Mouse (Mus musculus) brain, embryonic 14.5 days (tissue): ENCODE results near the gene Tsc22d2. TPM values are rescaled to one million over a fixed set of nuclear protein-coding genes. Genes with fewer than 3 reads are reported as not detected.

Source experiments
- DNase-seq: peaks from one replicate; pipeline ENCODE4 v3.0.0-alpha.2; 2011; ENCODE audit warnings: low read depth
- CTCF ChIP-seq: fragments of 200-500 bp; IDR thresholded peaks from 2 replicates; pipeline ENCODE4 v1.5.1; 2012; ENCODE audit warnings: inconsistent platforms, mild to moderate bottlenecking, moderate library complexity, borderline replicate concordance; ENCODE audit not compliant: insufficient read depth, insufficient read length; ENCODE audit errors: extremely low read depth
- POLR2A ChIP-seq: fragments of 200-500 bp; IDR thresholded peaks from 2 replicates; pipeline ENCODE4 v1.6.1; 2012; ENCODE audit warnings: mild to moderate bottlenecking, inconsistent platforms, borderline replicate concordance; ENCODE audit not compliant: poor library complexity, insufficient read depth, insufficient read length, severe bottlenecking; ENCODE audit errors: extremely low read depth
- polyA plus RNA-seq: library from polyadenylated mRNA; depleted of rRNA; stranded (reverse); fragments of >200 nt; gene quantifications from 2 replicates; pipeline ENCODE4 v1.2.3, GENCODE M21; 2012; rRNA removed

Tsc22d2 gene
- polyA plus RNA-seq, 1 experiment = 19.6 TPM

DNA sequence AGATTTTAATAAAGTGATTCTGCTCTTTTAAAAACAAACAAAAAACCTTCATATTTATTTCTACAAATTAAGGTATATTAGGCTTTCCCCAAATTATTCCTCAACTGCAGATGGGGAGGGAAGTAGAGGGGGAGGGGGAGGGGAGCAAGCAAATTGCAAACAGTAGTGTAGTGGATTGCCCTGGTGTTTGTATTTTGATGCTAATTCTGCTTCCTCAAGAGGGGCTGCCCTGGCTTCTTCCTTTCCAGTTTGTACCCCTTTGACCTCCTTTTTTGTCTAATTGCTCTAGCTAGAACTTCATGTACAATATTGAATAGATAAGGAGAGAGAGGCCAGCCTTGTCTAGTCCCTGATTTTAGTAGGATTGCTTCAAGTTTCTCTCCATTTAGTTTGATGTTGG, 90.2 kb downstream of the Tsc22d2 start:
- no peak for DNase-seq
- TF ChIP-seq CTCF (no peak), POLR2A (no peak)

DNA sequence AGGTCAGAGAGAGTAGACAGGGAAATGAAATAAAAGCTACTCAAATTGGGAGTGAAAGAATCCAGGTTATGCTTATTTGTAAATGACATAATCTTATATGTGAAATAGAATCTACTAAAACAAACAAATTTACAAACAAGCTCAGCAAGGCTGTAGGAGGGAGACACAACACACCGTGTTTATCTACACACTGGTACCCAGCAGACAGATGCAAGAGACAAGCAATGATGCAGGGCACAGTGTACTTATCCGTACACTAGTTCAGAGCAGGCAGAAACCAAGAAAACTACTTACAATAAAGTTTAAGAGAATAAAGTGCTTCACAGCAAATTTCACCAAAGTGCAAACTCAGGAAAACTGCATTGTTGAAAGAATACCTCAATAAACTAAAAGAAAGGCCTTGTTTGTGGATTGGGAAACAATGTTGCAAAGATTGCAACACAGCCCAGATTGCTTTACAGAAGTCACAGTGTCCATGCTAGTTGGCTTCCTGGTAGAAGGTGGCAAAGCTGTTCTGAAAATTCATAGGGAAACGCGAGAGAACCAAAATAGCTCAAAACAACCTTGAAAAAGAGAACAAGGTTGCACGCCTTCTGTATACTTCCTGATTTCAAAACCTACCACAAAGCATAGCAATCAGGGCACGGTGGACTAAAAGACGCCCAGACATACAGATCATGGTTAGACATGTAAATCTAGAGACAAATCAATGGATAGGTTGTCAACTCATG, 93.7 kb downstream of the Tsc22d2 start:
- DNase-seq = no peak
- TF ChIP-seq CTCF (no peak), POLR2A (no peak)

DNA sequence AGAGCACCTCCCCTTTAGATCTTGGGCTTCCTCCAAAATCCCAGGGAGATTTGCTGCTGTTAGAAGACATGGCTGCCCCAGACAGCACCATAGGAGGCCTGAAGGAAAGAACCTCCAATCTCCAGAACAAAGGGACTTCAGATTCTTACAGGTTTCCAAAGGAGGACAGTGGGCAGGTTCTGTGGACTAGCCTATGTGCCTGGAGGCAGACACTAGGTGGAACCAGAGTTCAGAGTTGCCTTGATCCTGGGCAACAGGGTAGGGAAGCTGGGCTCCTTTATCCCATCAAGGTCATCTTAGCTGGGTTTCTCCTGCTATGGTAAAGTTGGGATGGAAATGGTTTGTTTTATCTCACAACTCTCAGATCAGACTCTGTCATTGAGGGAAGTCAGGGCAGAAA, 97.1 kb downstream of the Tsc22d2 start:
- no peak for DNase-seq
- TF ChIP-seq CTCF (0 out of 2 replicates have a peak, but pooled peaks have one; percentile 5), POLR2A (no peak)

DNA sequence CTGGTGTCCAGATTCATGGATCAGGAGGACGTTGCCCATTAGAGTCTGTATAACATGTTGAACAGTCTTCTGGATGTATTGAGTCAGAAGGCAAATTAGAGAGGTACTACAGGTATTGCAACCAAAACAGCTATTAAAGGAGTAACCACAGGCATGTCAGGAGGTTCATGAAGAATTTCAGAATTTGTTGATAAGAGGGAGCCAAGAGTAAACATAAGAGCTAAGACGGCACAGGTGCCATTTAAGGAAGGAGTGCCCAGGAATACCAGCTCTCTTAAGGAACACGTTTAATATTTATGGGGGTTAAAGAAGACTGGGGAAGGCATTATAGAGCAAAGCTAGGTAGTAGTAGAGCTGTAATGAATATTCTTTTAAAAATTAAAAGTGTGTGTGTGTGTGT, 98.2 kb downstream of the Tsc22d2 start:
- no peak for DNase-seq
- TF ChIP-seq CTCF = no peak
- TF ChIP-seq POLR2A = no peak

DNA sequence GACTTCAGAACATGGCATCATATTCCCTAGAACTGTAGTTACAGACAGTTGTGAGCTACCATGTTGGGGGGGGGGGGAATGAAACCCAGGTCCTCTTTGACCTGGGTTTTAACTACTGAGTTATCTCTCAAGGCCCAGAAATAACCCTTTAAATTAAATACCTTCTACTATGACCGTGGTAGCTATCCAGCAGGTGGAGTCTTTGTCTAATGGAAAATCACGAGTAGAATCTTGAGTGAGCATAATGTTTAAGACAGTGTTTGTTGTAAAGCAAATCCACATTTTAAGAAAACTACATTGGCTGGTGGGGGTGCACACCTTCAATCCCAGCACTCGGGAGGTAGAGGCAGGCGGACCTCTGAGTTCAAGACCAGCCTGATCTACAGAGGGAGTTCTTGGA, 99.0 kb downstream of the Tsc22d2 start:
- no peak for DNase-seq
- TF ChIP-seq CTCF = no peak
- no peak for TF ChIP-seq POLR2A

DNA sequence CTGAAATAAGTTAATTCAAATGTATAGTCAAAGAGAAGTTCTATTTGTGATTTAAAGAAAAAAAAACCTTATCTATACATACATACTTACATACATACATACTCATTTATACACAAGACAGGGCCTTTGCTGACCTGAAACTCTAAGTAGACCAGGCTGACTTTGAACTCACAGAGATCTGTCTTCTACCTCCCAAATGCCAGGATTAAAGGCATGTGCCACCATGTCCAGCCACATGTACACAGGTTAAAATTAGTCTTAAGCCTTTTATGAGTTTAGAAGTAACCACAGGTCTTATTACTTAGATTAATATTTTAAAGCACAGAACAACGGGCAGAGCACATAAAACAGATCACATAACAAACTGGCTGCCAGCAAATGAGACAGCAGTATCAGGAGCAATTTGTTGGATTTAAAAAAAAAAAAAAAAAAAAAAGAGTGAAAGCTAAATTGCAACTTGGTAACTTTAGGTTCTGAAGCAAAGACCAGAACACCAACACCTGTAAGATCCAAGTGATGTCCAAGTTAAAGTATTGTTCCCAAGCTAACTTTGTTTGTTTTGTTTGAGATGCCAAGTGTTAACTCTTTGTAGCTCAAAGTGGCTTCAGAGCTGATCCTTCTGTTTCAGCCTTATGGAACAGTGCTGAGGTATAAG, 101.6 kb downstream of the Tsc22d2 start:
- TF ChIP-seq CTCF (no peak), POLR2A (no peak)
- no peak for DNase-seq

Other genes starting within 250 kb of the Tsc22d2 start
- 39.9 and 40.9 TPM in 2 replicates for gene Eif2a, start 111.1 kb downstream of the Tsc22d2 start, polyA plus RNA-seq
- gene Serp1, start 111.2 kb downstream of the Tsc22d2 start, polyA plus RNA-seq = 30.4 and 32.7 TPM in 2 replicates
- gene Selenot, start 161.9 kb downstream of the Tsc22d2 start, polyA plus RNA-seq = 47.9 and 69.2 TPM in 2 replicates
- gene Erich6, start 222.5 kb downstream of the Tsc22d2 start, polyA plus RNA-seq = 0.26 and 0.33 TPM in 2 replicates